Mouse (Mus musculus) neutrophil, adult 83 days (primary cell): ENCODE data around the gene Vsig8. TPM values are rescaled to one million over a fixed set of nuclear protein-coding genes. Genes with fewer than 3 reads are reported as not detected.

ENCODE experiments used
- total RNA-seq, 2 experiments: library from RNA; stranded (reverse); gene quantifications; one replicate each; pipeline ENCODE4 v1.2.4; 2023

The Vsig8 gene
- total RNA-seq = not detected

GRCm38 (mm10) chr1:172555638-172556037, at the start of gene Vsig8:
Vsig8 (plus strand) TSS chr1:172555938.

DNA sequence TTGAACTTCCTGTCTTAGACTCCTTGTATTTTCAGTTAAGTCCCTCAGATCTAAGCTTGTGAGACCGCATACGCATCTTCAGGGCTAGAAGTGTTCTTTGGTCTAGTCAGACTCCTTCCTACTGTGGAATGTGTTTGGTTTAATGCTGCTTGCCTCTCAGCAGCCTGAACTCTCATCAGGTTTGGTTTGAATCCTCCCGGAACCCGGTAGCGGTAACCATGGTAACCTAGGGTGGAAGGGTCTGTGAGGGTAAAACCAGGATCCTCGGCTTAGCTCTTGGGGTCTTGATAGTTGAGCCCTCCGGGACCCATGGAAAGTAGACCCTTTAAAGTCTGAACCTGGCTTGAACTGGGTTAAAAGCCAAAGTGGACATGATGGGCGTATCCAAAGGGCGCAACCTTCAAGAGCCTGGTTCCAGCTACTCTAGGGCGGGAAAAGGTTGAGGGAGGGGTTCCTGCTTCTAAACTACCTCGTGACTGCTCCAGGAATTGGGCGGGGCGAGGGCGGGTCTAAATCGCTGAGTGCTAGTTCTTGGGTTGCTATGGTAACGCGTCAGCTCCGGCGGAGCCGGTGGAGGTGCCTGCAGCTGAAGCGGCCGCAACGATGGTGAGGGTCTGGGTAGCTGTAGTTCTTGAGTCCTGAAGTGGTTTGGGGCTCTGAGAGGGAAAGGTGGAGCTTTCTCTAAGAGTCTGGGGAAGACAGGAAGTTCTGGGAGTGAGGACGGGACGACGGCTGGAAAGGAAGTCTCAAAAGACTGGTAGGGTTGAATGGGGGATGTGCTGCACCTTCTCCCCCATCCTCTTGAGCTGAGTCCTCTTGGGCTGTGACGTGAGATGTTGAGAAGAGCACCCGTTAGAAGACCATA, 34.9 kb upstream of the Vsig8 start, which contains the start of gene Cfap45:
Gene Cfap45, plus strand, starts transcription at position 226 of the 865 bp plus-strand sequence.

GRCm38 (mm10) chr1:172590385-172590784, 34.6 kb downstream of the Vsig8 start, which contains the start of gene Slamf8:
Slamf8 (minus strand) TSS chr1:172590568.

GRCm38 (mm10) chr1:172602326-172602725, 46.6 kb downstream of the Vsig8 start, which contains the start of gene Fcrl6:
Fcrl6 (minus strand) TSS chr1:172602551.

Other genes starting within 250 kb of the Vsig8 start
- gene Kcnj9, start 226.6 kb upstream of the Vsig8 start, total RNA-seq = not detected
- gene Kcnj10, start 214.7 kb upstream of the Vsig8 start, total RNA-seq = 1 to 10 TPM; 1.6 to 3.3 TPM
- 10 to 100 TPM; 15.4 to 15.9 TPM for gene Pigm, start 179.4 kb upstream of the Vsig8 start, total RNA-seq
- under 1 TPM; 0.61 to 0.84 TPM for gene Slamf9, start 80.6 kb upstream of the Vsig8 start, total RNA-seq
- gene Igsf9, start 74.2 kb upstream of the Vsig8 start, total RNA-seq = under 1 TPM; 0.33 to 0.70 TPM
- 100 to 1,000 TPM; 208 to 209 TPM for gene Tagln2, start 55.9 kb upstream of the Vsig8 start, total RNA-seq
- gene Cfap45, start 35.1 kb upstream of the Vsig8 start, total RNA-seq = under 1 TPM in 1 of 2 experiments, not detected in 1; 0.64 TPM
- 1 to 10 TPM; 5.1 to 5.3 TPM for gene Slamf8, start 34.6 kb downstream of the Vsig8 start, total RNA-seq
- not detected for gene Fcrl6, start 46.6 kb downstream of the Vsig8 start, total RNA-seq
- gene Dusp23, start 77.0 kb downstream of the Vsig8 start, total RNA-seq = 1 to 10 TPM; 1.7 to 1.8 TPM
- not detected for gene Crp, start 142.1 kb downstream of the Vsig8 start, total RNA-seq